Mouse (Mus musculus): ENCODE results near the gene Kif1b.

- TF ChIP-seq EP300 (IDR thresholded peaks at IDR 0.05; ENCODE audit: low read depth) (no peak), CTCF (IDR thresholded peaks at IDR 0.05; ENCODE audit: low read depth) (no peak)
Measured at GRCm38 (mm10) chr4:149255277-149256270, 51.9 kb downstream of the Kif1b start.

Data from liver, embryonic 14.5 days (tissue).